Comparison of ENCODE assay signal across 14 mouse cellular contexts in the genomic region with DNA sequence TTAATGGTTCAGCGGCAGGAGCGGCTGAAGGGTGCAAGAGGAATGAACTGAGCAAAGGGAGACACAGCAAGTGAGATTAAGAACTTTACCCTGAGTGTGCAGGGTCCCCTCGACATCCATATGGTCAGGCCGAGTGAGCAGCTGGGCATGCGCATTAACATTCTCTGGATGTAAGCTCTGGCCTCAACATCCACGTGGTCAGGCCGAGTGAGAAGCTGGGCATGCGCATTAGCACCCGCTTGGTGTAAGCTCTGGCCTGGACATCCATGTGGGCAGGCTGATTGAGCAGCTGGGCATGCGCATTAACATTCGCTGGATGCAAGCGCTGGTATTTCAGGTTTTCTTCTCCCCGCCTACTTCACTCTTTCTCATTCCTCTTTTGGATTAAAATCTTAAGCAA. TPM values are rescaled to one million over a fixed set of nuclear protein-coding genes. Genes with fewer than 3 reads are reported as not detected.
DNase-seq lines count a peak whose midpoint lies in the region; ATAC-seq and TF ChIP-seq lines count a peak whose summit lies in the region.
"Had no signal": no experiment of that assay in that cellular context is flagged by ENCODE, and none has a peak within 500 bp of the region (broad histone marks: within the 10 kb centered on the region; RNA-seq: fewer than 3 reads in every experiment).

No protein-coding gene starts in this region.

- no peak overlapping the region for H3K27ac ChIP-seq in hindbrain, postnatal 0 days
- H3K27ac ChIP-seq in neural tube, embryonic 11.5 days (ENCODE audit: low read depth, low read length), result no peak overlapping the region

- H3K9ac ChIP-seq in hindbrain, postnatal 0 days (replicated peaks; ENCODE audit: low read length), result no peak overlapping the region
- no peak overlapping the region for H3K9ac ChIP-seq in neural tube, embryonic 11.5 days (ENCODE audit: low read length)

- 60% methylated on average over 13 of the region's 13 CpGs for WGBS in hindbrain, postnatal 0 days
- WGBS in neural tube, embryonic 11.5 days, result 78% methylated on average over 13 of the region's 13 CpGs

- TF ChIP-seq CTCF in hindbrain, postnatal 0 days (IDR thresholded peaks at IDR 0.05; ENCODE audit: low read depth), result no peak

- DNase-seq in urinary bladder, adult 18-20 months (ENCODE audit: low spot score in 2 of 2), result peak; percentile 16 to 18
- no peak for DNase-seq in urinary bladder, adult 2 months (ENCODE audit: low spot score)
- DNase-seq in hindbrain, postnatal 0 days (ENCODE audit: low spot score), result peak; percentile 78
- peak; percentile 69 for DNase-seq in neural tube, embryonic 11.5 days (ENCODE audit: low spot score)
- peak; percentile 5 to 27 for DNase-seq in urinary bladder, postnatal 36 days (ENCODE audit: low spot score in 2 of 2)
- no peak for DNase-seq in adrenal gland, adult 8-10 months
- DNase-seq in kidney, postnatal 14 days, result no peak
- DNase-seq in thymus, postnatal 4 days, result no peak
- DNase-seq: adrenal gland, postnatal 25 days; cerebellum, postnatal 36 days; thymus, postnatal 36 days had no signal

- no peaks in the 10 kb centered on the region for H3K4me1 ChIP-seq in hindbrain, postnatal 0 days (ENCODE audit: insufficient read depth, low read length)
- no peaks in the 10 kb centered on the region for H3K4me1 ChIP-seq in neural tube, embryonic 11.5 days (ENCODE audit: control insufficient read depth, insufficient read depth, low read length)

- H3K9me3 ChIP-seq in hindbrain, postnatal 0 days (ENCODE audit: low read length), result no peaks in the 10 kb centered on the region
- no peaks in the 10 kb centered on the region for H3K9me3 ChIP-seq in neural tube, embryonic 11.5 days (ENCODE audit: control insufficient read depth, low read length)

- H3K4me3 ChIP-seq in hindbrain, postnatal 0 days (ENCODE audit: low read length), result no peak overlapping the region
- H3K4me3 ChIP-seq in neural tube, embryonic 11.5 days (ENCODE audit: low read depth, low read length), result no peak overlapping the region

- H3K27me3 ChIP-seq in hindbrain, postnatal 0 days (ENCODE audit: insufficient read depth, low read length), result no peaks in the 10 kb centered on the region
- H3K27me3 ChIP-seq in neural tube, embryonic 11.5 days (ENCODE audit: control insufficient read depth, insufficient read depth, low read length), result no peaks in the 10 kb centered on the region

- no peak overlapping the region for H3K4me2 ChIP-seq in hindbrain, postnatal 0 days (ENCODE audit: low read depth, low read length)
- no peak overlapping the region for H3K4me2 ChIP-seq in neural tube, embryonic 11.5 days (ENCODE audit: low read depth)

- ATAC-seq in hindbrain, postnatal 0 days, result peak; percentile 59; the same call in 1 of the 2 replicates
- ATAC-seq in neural tube, embryonic 11.5 days (ENCODE audit: insufficient read depth, low FRiP score, low TSS enrichment), result no peak

- H3K36me3 ChIP-seq in hindbrain, postnatal 0 days (ENCODE audit: insufficient read depth, low read length), result no peaks in the 10 kb centered on the region
- no peaks in the 10 kb centered on the region for H3K36me3 ChIP-seq in neural tube, embryonic 11.5 days (ENCODE audit: control insufficient read depth, insufficient read depth, low read length)

RNA-seq across cellular contexts. Expression of gene Muc20, which starts 12.4 kb away (rescaled TPM):
- 0.18 and 0.19 TPM in 2 replicates for polyA plus RNA-seq in urinary bladder, adult 2 months (2012; rRNA removed)
- total RNA-seq in hindbrain, postnatal 0 days (2014; rRNA removed), result not detected in 2 replicates
- not detected in 2 replicates for polyA plus RNA-seq in hindbrain, postnatal 0 days (2015; fragmentation: Nextera tagmentation; extraction: Ambion mirVana)
- polyA plus RNA-seq in neural tube, embryonic 11.5 days (2014; fragmentation: Nextera tagmentation; extraction: Ambion mirVana), result not detected in 2 replicates
- total RNA-seq in adrenal gland, adult 8-10 months (2022), result under 1 TPM in 1 of 4 experiments, not detected in 3; 0.19 TPM
- total RNA-seq: layer of hippocampus, postnatal 25 days had no signal

RNA-seq across cellular contexts. Expression of gene Smbd1, which starts 25.4 kb away (rescaled TPM):
- not detected in 2 replicates for polyA plus RNA-seq in urinary bladder, adult 2 months (2012; rRNA removed)
- total RNA-seq in hindbrain, postnatal 0 days (2014; rRNA removed), result not detected in 2 replicates
- polyA plus RNA-seq in hindbrain, postnatal 0 days (2015; fragmentation: Nextera tagmentation; extraction: Ambion mirVana), result not detected in 2 replicates
- not detected in 2 replicates for polyA plus RNA-seq in neural tube, embryonic 11.5 days (2014; fragmentation: Nextera tagmentation; extraction: Ambion mirVana)
- total RNA-seq in adrenal gland, adult 8-10 months (2022), result not detected
- total RNA-seq: adrenal gland, postnatal 25 days; gastrocnemius, adult 18-20 months; layer of hippocampus, postnatal 25 days; neutrophil, adult 5-6 weeks had no signal

RNA-seq across cellular contexts. Expression of gene Muc4, which starts 49.2 kb away (rescaled TPM):
- 0.19 and 0.25 TPM in 2 replicates for polyA plus RNA-seq in urinary bladder, adult 2 months (2012; rRNA removed)
- total RNA-seq in hindbrain, postnatal 0 days (2014; rRNA removed), result not detected in 2 replicates
- polyA plus RNA-seq in hindbrain, postnatal 0 days (2015; fragmentation: Nextera tagmentation; extraction: Ambion mirVana), result not detected in 2 replicates
- polyA plus RNA-seq in neural tube, embryonic 11.5 days (2014; fragmentation: Nextera tagmentation; extraction: Ambion mirVana), result 0.49 and 0.54 TPM in 2 replicates
- total RNA-seq in adrenal gland, adult 8-10 months (2022), result not detected
- total RNA-seq: adrenal gland, postnatal 25 days; layer of hippocampus, postnatal 25 days had no signal

Comparison
In these comparisons a context has a peak if more than half of its experiments do, and no peak if none do; other contexts are left out.
1. DNase-seq: peak in urinary bladder, adult 18-20 months (2 of 2), hindbrain, postnatal 0 days (single experiment), neural tube, embryonic 11.5 days (single experiment) and urinary bladder, postnatal 36 days (2 of 2); none in urinary bladder, adult 2 months (single experiment), adrenal gland, adult 8-10 months (single experiment), kidney, postnatal 14 days (single experiment) and thymus, postnatal 4 days (single experiment).